In genomic region chr3:62716849-62717248, GRCm38 (mm10) we compare ENCODE assay signal across 23 mouse cellular contexts.
DNase-seq lines count a peak whose midpoint lies in the region; ATAC-seq and TF ChIP-seq lines count a peak whose summit lies in the region.
"Had no signal": no experiment of that assay in that cellular context is flagged by ENCODE, and none has a peak within 500 bp of the region (broad histone marks: within the 10 kb centered on the region; RNA-seq: fewer than 3 reads in every experiment).

No protein-coding gene starts in this region.

- no peaks in the 10 kb centered on the region for H3K36me3 ChIP-seq in hindbrain, postnatal 0 days (ENCODE audit: insufficient read depth, low read length)
- H3K36me3 ChIP-seq in hindbrain, embryonic 16.5 days (ENCODE audit: control insufficient read depth, insufficient read depth, low read length): no peaks in the 10 kb centered on the region
- H3K36me3 ChIP-seq: kidney, embryonic 15.5 days; limb, embryonic 12.5 days; liver, embryonic 12.5 days had no signal

- WGBS in hindbrain, postnatal 0 days: 27% methylated on average over 1 of the region's 1 CpGs
- WGBS in hindbrain, embryonic 16.5 days: 36% methylated on average over 1 of the region's 1 CpGs

- DNase-seq in adrenal gland, postnatal 14 days: peak; percentile 9
- DNase-seq in adrenal gland, adult 8-10 months: no peak
- DNase-seq in hindbrain, postnatal 0 days (ENCODE audit: low spot score): peak; percentile 45
- DNase-seq in retina, embryonic 14.5 days (ENCODE audit: low spot score): peak; percentile 11
- DNase-seq in retina, postnatal 1 day: no peak
- DNase-seq in layer of hippocampus, postnatal 25 days (ENCODE audit: extremely low spot score in 1 of 2, low spot score in 1 of 2): no peak
- DNase-seq: cerebellum, adult 2 months; gastrocnemius, postnatal 36 days; kidney, postnatal 4 days; layer of hippocampus, adult 9-11 months; lung, adult 2 months; right cerebral cortex, postnatal 25 days; thymus, adult 2 months had no signal

- H3K27ac ChIP-seq in hindbrain, postnatal 0 days: no peak overlapping the region
- H3K27ac ChIP-seq in hindbrain, embryonic 16.5 days (ENCODE audit: low read depth, low read length): no peak overlapping the region
- H3K27ac ChIP-seq: forebrain, embryonic 13.5 days; kidney, embryonic 15.5 days; limb, embryonic 12.5 days; liver, embryonic 12.5 days had no signal

- no peak overlapping the region for H3K4me2 ChIP-seq in hindbrain, postnatal 0 days (ENCODE audit: low read depth, low read length)
- H3K4me2 ChIP-seq in hindbrain, embryonic 16.5 days (ENCODE audit: low read length): no peak overlapping the region
- H3K4me2 ChIP-seq: forebrain, embryonic 13.5 days; kidney, embryonic 15.5 days; limb, embryonic 12.5 days; liver, embryonic 12.5 days had no signal

- no peak overlapping the region for H3K4me3 ChIP-seq in hindbrain, postnatal 0 days (ENCODE audit: low read length)
- no peak overlapping the region for H3K4me3 ChIP-seq in hindbrain, embryonic 16.5 days (ENCODE audit: low read length)
- H3K4me3 ChIP-seq: forebrain, embryonic 13.5 days; kidney, embryonic 15.5 days; limb, embryonic 12.5 days; liver, embryonic 12.5 days; megakaryocyte, embryonic 14.5 days; myocyte had no signal

- H3K27me3 ChIP-seq in hindbrain, postnatal 0 days (ENCODE audit: insufficient read depth, low read length): no peaks in the 10 kb centered on the region
- no peaks in the 10 kb centered on the region for H3K27me3 ChIP-seq in hindbrain, embryonic 16.5 days (replicated peaks; ENCODE audit: control insufficient read depth, insufficient read depth, low read length)
- H3K27me3 ChIP-seq: CH12.LX; forebrain, embryonic 13.5 days; kidney, embryonic 15.5 days; limb, embryonic 12.5 days; liver, embryonic 12.5 days; megakaryocyte, embryonic 14.5 days had no signal

- TF ChIP-seq CTCF in hindbrain, postnatal 0 days (IDR thresholded peaks at IDR 0.05; ENCODE audit: low read depth): no peak

- H3K9ac ChIP-seq in hindbrain, postnatal 0 days (replicated peaks; ENCODE audit: low read length): no peak overlapping the region
- no peak overlapping the region for H3K9ac ChIP-seq in hindbrain, embryonic 16.5 days (ENCODE audit: low read depth, low read length)
- H3K9ac ChIP-seq: forebrain, embryonic 13.5 days; kidney, embryonic 15.5 days; limb, embryonic 12.5 days; liver, embryonic 12.5 days had no signal

- H3K9me3 ChIP-seq in hindbrain, postnatal 0 days (ENCODE audit: low read length): no peaks in the 10 kb centered on the region
- no peaks in the 10 kb centered on the region for H3K9me3 ChIP-seq in hindbrain, embryonic 16.5 days (ENCODE audit: control insufficient read depth, low read length)
- H3K9me3 ChIP-seq: forebrain, embryonic 13.5 days; kidney, embryonic 15.5 days; limb, embryonic 12.5 days; liver, embryonic 12.5 days; megakaryocyte, embryonic 14.5 days had no signal

- ATAC-seq in hindbrain, postnatal 0 days: 0 out of 2 replicates have a peak, but pooled peaks have one; percentile 67
- no peak for ATAC-seq in hindbrain, embryonic 16.5 days
- ATAC-seq in inflammation-experienced regulatory T-cells, adult 6 months: no peak
- ATAC-seq: forebrain, embryonic 13.5 days; intestine, embryonic 16.5 days; liver, embryonic 12.5 days had no signal

- no peaks in the 10 kb centered on the region for H3K4me1 ChIP-seq in hindbrain, postnatal 0 days (ENCODE audit: insufficient read depth, low read length)
- H3K4me1 ChIP-seq in hindbrain, embryonic 16.5 days (ENCODE audit: control insufficient read depth, insufficient read depth, low read depth, low read length): no peaks in the 10 kb centered on the region
- H3K4me1 ChIP-seq: forebrain, embryonic 13.5 days; kidney, embryonic 15.5 days; limb, embryonic 12.5 days; liver, embryonic 12.5 days; megakaryocyte, embryonic 14.5 days had no signal

Comparison
In these comparisons a context has a peak if more than half of its experiments do, and no peak if none do; other contexts are left out.
1. DNase-seq: peak in adrenal gland, postnatal 14 days (single experiment), hindbrain, postnatal 0 days (single experiment) and retina, embryonic 14.5 days (single experiment); none in adrenal gland, adult 8-10 months (single experiment), retina, postnatal 1 day (single experiment) and layer of hippocampus, postnatal 25 days (0 of 2).